Mouse (Mus musculus) lung, postnatal 0 days (tissue): ENCODE results near the gene Tenm3.

ENCODE experiments used
- CTCF ChIP-seq: IDR thresholded peaks from 2 replicates; pipeline ENCODE4 v1.5.1; 2016; ENCODE audit warnings: antibody characterized with exemption, mild to moderate bottlenecking
- EP300 ChIP-seq: IDR thresholded peaks from 2 replicates; pipeline ENCODE4 v1.6.1; 2016; ENCODE audit warnings: antibody characterized with exemption, mild to moderate bottlenecking, control low read depth

DNA sequence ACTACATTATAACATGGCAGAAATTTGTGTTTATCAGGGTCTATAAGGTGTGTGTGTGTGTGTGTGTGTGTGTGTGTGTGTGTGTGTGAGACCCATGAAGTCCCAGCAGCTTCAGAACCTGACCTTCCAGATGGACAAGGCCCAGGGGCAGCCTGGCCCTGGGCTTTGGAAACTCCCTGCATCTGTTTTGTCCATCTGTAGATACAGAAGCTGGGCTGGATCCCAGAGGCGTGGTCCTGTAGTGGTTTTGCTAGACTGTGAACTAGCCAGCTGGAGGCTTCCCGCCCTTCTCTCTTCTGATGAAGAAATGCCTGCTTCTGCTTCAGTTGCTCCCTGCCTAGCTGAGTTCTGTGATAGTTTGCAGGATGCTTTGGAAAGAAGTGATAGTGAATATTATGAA is 599.9 kb downstream of the Tenm3 start:
- TF ChIP-seq CTCF (no peak), EP300 (no peak)
